ENCODE assay signal across 14 mouse cellular contexts in the genomic region with DNA sequence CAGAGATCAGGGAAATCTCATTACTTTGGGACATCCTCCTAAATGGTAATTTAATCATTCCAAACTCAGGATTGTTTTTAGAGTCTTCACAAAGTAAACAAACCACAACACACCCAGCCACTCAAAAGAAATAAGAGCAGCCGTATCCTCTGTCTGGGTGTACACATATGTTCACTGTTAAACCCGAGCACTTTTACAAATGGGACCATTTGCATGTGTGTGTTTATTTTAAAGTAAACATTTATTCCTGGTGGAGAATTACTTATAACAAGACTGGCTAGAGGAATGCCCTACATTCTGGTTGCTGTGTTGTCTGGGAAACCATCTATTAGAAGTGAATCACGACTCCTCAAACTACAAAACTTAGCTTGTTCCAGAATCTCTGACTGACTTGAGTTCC.
"Had no signal": no experiment of that assay in that cellular context is flagged by ENCODE, and none has a peak within 500 bp of the region (broad histone marks: within the 10 kb centered on the region; RNA-seq: fewer than 3 reads in every experiment).

No protein-coding gene starts in this region.

- H3K4me3 ChIP-seq: left cerebral cortex, adult 2 months; limb, embryonic 15.5 days; liver, embryonic 12.5 days; midbrain, embryonic 10.5 days; myocyte; neural tube, embryonic 15.5 days; stomach, embryonic 15.5 days had no signal

- ATAC-seq: liver, embryonic 12.5 days had no signal

- H3K4me2 ChIP-seq: limb, embryonic 15.5 days; liver, embryonic 12.5 days; neural tube, embryonic 15.5 days; stomach, embryonic 15.5 days had no signal

- H3K27ac ChIP-seq: left cerebral cortex, adult 2 months; limb, embryonic 15.5 days; liver, embryonic 12.5 days; midbrain, embryonic 10.5 days; neural tube, embryonic 15.5 days; stomach, embryonic 15.5 days had no signal

- H3K36me3 ChIP-seq: limb, embryonic 15.5 days; liver, embryonic 12.5 days; midbrain, embryonic 10.5 days; neural tube, embryonic 15.5 days; stomach, embryonic 15.5 days had no signal

- H3K27me3 ChIP-seq: limb, embryonic 15.5 days; liver, embryonic 12.5 days; neural tube, embryonic 15.5 days; stomach, embryonic 15.5 days had no signal

- H3K4me1 ChIP-seq: limb, embryonic 15.5 days; liver, embryonic 12.5 days; midbrain, embryonic 10.5 days; neural tube, embryonic 15.5 days; stomach, embryonic 15.5 days had no signal

- H3K9ac ChIP-seq: limb, embryonic 15.5 days; liver, embryonic 12.5 days; neural tube, embryonic 15.5 days; stomach, embryonic 15.5 days had no signal

- H3K9me3 ChIP-seq: limb, embryonic 15.5 days; liver, embryonic 12.5 days; midbrain, embryonic 10.5 days; neural tube, embryonic 15.5 days; stomach, embryonic 15.5 days had no signal

- DNase-seq: kidney, adult 18-20 months; kidney, postnatal 14 days; lung, postnatal 4 days; midbrain, embryonic 14.5 days; right cerebral cortex, adult 18-20 months; right cerebral cortex, postnatal 25 days; thymus, postnatal 4 days had no signal
